Mouse (Mus musculus): ENCODE measurements around the gene Slc25a21.

GRCm38 (mm10) chr12:56687640-56688481, 509.4 kb downstream of the Slc25a21 start:
- TF ChIP-seq POLR2A (IDR thresholded peaks at IDR 0.05; ENCODE audit: borderline replicate concordance, insufficient read depth, low read length) (no peak), CTCF (IDR thresholded peaks at IDR 0.05; ENCODE audit: borderline replicate concordance, insufficient read depth, low read depth, low read length) (no peak)
